Mouse (Mus musculus) thymus, adult 2 months (tissue): ENCODE measurements around the gene Chmp4b. TPM values are rescaled to one million over a fixed set of nuclear protein-coding genes. Genes with fewer than 3 reads are reported as not detected.

Source experiments
- DNase-seq: peaks from one replicate; pipeline ENCODE4 v3.0.0; 2021
- H3K27ac ChIP-seq: fragments of 200-500 bp; 2 replicates; pipeline ENCODE4 v1.5.1; 2012; ENCODE audit warnings: low read length, control low read depth; ENCODE audit not compliant: control insufficient read depth, insufficient read depth
- H3K27me3 ChIP-seq: fragments of 200-500 bp; 2 replicates; pipeline ENCODE4 v1.6.1; 2012; ENCODE audit warnings: mild to moderate bottlenecking, low read length, moderate library complexity, mixed read lengths; ENCODE audit not compliant: control insufficient read depth, insufficient read depth
- H3K36me3 ChIP-seq: fragments of 200-500 bp; 2 replicates; pipeline ENCODE4 v1.6.1; 2012; ENCODE audit warnings: mild to moderate bottlenecking, low read length, moderate library complexity; ENCODE audit not compliant: control insufficient read depth, insufficient read depth
- H3K4me1 ChIP-seq: fragments of 200-500 bp; replicated peaks from 2 replicates; pipeline ENCODE4 v1.6.1; 2012; ENCODE audit warnings: low read length; ENCODE audit not compliant: control insufficient read depth, insufficient read depth
- H3K4me3 ChIP-seq: fragments of 200-500 bp; 2 replicates; pipeline ENCODE4 v1.5.1; 2012; ENCODE audit warnings: mild to moderate bottlenecking, low read length, control low read depth, moderate library complexity; ENCODE audit not compliant: control insufficient read depth, insufficient read depth
- CTCF ChIP-seq: fragments of 200-500 bp; IDR thresholded peaks from 2 replicates; pipeline ENCODE4 v1.5.1; 2012; ENCODE audit warnings: mild to moderate bottlenecking, control low read depth, low read length, moderate library complexity, borderline replicate concordance; ENCODE audit not compliant: control insufficient read depth, poor library complexity, insufficient read depth; ENCODE audit errors: extremely low read depth
- POLR2A ChIP-seq: fragments of 200-500 bp; IDR thresholded peaks from 2 replicates; pipeline ENCODE4 v1.6.1; 2012; ENCODE audit warnings: mild to moderate bottlenecking, low read length, control low read depth, moderate library complexity; ENCODE audit not compliant: control insufficient read depth, poor library complexity, insufficient read depth; ENCODE audit errors: extremely low read depth
- WGBS: fragments of 180-500 bp; shearing (Covaris S2); methylation state at CpG from one replicate; pipeline ENCODE4 v1.1.7; 2018; 5-methylcytosine and 5-hydroxymethylcytosine counted together
- polyA plus RNA-seq: library from polyadenylated mRNA; depleted of rRNA; stranded (reverse); fragments of >200 nt; gene quantifications from 2 replicates; pipeline ENCODE4 v1.2.3, GENCODE M21; 2012

The Chmp4b gene
- polyA plus RNA-seq, 1 experiment: 83.8 TPM

GRCm38 (mm10) chr2:154723473-154723872, 72.0 kb downstream of the Chmp4b start:
- TF ChIP-seq POLR2A (no peak), CTCF (no peak)
- no peaks in the 10 kb centered on the region for H3K36me3 ChIP-seq
- no peak overlapping the region for H3K27ac ChIP-seq
- H3K27me3 ChIP-seq: no peaks in the 10 kb centered on the region
- H3K4me1 ChIP-seq: no peaks in the 10 kb centered on the region
- WGBS: 95% methylated on average over 4 of the region's 4 CpGs
- no peak overlapping the region for H3K4me3 ChIP-seq
- DNase-seq: no peak

- WGBS: 84% methylated on average over 3 of the region's 3 CpGs
- Histone ChIP-seq H3K27me3 (no peaks in the 10 kb centered on the region), H3K36me3 (no peaks in the 10 kb centered on the region), H3K4me1 (peaks cover 9% of the 10 kb centered on the region), H3K4me3 (no peak overlapping the region), H3K27ac (no peak overlapping the region)
- no peak for TF ChIP-seq CTCF
- no peak for TF ChIP-seq POLR2A
- no peak for DNase-seq
Observed at GRCm38 (mm10) chr2:154729737-154730136, 78.2 kb downstream of the Chmp4b start.

DNA sequence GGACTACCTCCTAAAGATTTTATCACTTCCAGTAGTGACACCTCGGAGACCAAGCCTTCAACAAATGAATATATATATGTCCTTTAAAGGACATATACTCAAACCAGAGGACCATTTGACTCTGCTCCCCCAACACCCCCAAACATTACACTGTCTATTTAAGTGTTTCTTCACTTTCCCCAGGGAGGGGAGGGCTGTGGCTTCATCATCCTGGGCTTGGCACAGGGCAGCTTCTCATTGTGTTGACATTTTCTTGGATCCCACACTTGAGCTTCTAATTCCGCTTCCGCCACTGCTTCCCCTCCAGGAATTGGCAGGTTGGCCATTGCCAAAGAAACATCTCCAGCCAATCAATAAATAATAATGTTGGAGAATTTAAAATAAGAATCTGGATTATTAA, 79.3 kb downstream of the Chmp4b start:
- H3K27ac ChIP-seq: no peak overlapping the region
- H3K4me1 ChIP-seq: peaks cover 11% of the 10 kb centered on the region
- WGBS: 98% methylated on average over 3 of the region's 3 CpGs
- H3K27me3 ChIP-seq: no peaks in the 10 kb centered on the region
- TF ChIP-seq POLR2A (no peak), CTCF (no peak)
- no peaks in the 10 kb centered on the region for H3K36me3 ChIP-seq
- no peak overlapping the region for H3K4me3 ChIP-seq
- no peak for DNase-seq

DNA sequence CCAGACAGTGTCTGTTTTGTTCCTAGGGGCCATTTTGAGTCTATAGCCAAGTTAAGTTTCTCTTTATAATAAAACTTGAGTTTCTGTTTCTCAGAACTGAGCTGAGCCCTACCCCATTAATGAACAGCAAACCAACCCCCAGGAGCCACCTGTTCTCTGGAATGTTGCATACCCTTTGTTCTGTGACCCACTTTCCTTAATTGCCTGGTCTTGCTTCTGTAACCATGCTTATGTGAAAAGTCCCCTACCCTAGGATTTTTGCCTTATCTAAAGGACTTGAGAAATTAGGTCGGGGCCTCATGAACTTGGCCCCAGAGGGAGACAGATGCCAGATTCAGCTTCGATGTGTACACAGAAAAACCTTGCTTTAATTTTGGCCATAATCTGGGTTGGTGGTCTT, 80.4 kb downstream of the Chmp4b start:
- Histone ChIP-seq H3K27me3 (no peaks in the 10 kb centered on the region), H3K27ac (no peak overlapping the region), H3K36me3 (no peaks in the 10 kb centered on the region), H3K4me3 (no peak overlapping the region), H3K4me1 (peaks cover 11% of the 10 kb centered on the region)
- DNase-seq: no peak
- TF ChIP-seq CTCF: no peak
- no peak for TF ChIP-seq POLR2A
- 83% methylated on average over 2 of the region's 2 CpGs for WGBS

DNA sequence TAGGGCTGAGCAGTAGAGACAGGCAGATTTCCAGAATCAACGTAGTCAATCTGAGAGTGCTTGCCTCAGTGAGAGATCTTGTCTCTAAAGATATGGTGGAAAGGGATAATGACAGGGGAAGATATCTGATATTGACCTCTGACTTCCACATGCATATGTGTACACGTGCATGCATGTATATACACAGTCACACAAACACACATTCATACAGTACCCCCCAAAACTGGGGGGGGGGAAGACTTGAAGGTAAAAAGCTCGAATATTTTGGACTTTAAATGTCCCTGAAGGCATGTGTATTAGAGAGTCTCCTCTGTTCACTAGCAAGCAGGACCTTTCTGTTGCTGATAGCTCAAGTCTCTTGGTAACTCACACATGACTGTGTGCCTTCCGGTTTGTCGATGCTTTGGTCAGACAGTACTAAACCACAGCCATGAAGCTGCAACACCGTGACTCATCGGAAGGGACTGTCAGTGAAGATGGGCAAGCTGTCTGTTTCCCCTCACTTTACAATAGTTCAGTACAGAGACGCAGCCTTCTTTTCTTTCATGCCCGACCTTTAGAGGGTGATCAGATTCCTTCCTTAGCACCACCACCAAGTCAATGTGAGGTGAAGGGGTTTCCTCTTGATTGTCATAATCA, 81.1 kb downstream of the Chmp4b start:
- H3K4me1 ChIP-seq: peaks cover 11% of the 10 kb centered on the region
- no peak overlapping the region for H3K4me3 ChIP-seq
- no peaks in the 10 kb centered on the region for H3K36me3 ChIP-seq
- no peak for TF ChIP-seq POLR2A
- no peak overlapping the region for H3K27ac ChIP-seq
- WGBS: 47% methylated on average over 9 of the region's 9 CpGs
- no peak for DNase-seq
- no peaks in the 10 kb centered on the region for H3K27me3 ChIP-seq

GRCm38 (mm10) chr2:154734977-154735376, 83.5 kb downstream of the Chmp4b start:
- peaks cover 11% of the 10 kb centered on the region for H3K4me1 ChIP-seq
- TF ChIP-seq POLR2A (no peak), CTCF (no peak)
- WGBS: 70% methylated on average over 9 of the region's 9 CpGs
- DNase-seq: no peak
- no peaks in the 10 kb centered on the region for H3K36me3 ChIP-seq
- H3K4me3 ChIP-seq: no peak overlapping the region
- no peaks in the 10 kb centered on the region for H3K27me3 ChIP-seq
- H3K27ac ChIP-seq: no peak overlapping the region

DNA sequence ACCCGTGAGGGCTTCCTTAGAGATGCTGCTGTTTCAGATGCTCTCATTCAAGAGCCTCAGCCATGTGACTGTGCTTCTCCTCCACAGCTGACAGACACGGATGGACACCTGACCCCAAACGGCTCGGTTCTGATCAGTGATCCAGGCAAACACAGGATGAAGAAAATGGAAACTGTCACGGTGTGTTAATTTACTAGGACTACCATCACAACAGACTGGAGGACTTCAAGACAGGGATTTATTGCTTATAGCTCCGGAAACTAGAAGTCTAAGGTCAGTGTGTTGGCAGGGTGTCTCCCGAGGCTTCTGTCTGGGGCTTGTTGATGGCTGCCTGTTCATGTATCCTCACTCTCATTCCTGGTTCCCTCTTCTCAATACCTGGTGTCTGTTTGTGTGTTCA, 83.9 kb downstream of the Chmp4b start:
- H3K36me3 ChIP-seq: no peaks in the 10 kb centered on the region
- H3K4me3 ChIP-seq: no peak overlapping the region
- peaks cover 11% of the 10 kb centered on the region for H3K4me1 ChIP-seq
- TF ChIP-seq POLR2A: no peak
- no peak for TF ChIP-seq CTCF
- no peak for DNase-seq
- no peaks in the 10 kb centered on the region for H3K27me3 ChIP-seq
- no peak overlapping the region for H3K27ac ChIP-seq
- WGBS: 87% methylated on average over 7 of the region's 7 CpGs
